Mouse (Mus musculus): ENCODE measurements around the gene Gm1123. TPM values are rescaled to one million over a fixed set of nuclear protein-coding genes. Genes with fewer than 3 reads are reported as not detected.

Gm1123 gene
- polyA plus RNA-seq, 1 experiment from 2014 or later: 0.13 TPM

- Histone ChIP-seq H3K27ac (replicated peaks) (no peak overlapping the region), H3K36me3 (no peaks in the 10 kb centered on the region), H3K4me2 (no peak overlapping the region), H3K4me1 (replicated peaks) (no peaks in the 10 kb centered on the region), H3K9ac (no peak overlapping the region), H3K27me3 (peaks cover 84% of the 10 kb centered on the region), H3K4me3 (no peak overlapping the region), H3K9me3 (no peaks in the 10 kb centered on the region)
- no peak for ATAC-seq (ENCODE audit: low FRiP score, low read depth)
- 5% methylated on average over 18 of the region's 18 CpGs for WGBS
Measured at GRCm38 (mm10) chr9:98963661-98964060, 71.9 kb downstream of the Gm1123 start.

GRCm38 (mm10) chr9:98962478-98963142 lies 72.9 kb downstream of the Gm1123 start:
- no peaks in the 10 kb centered on the region for H3K9me3 ChIP-seq
- under 1% methylated on average over 20 of the region's 20 CpGs for WGBS
- no peak for ATAC-seq (ENCODE audit: low FRiP score, low read depth)
- H3K36me3 ChIP-seq: no peaks in the 10 kb centered on the region
- no peak overlapping the region for H3K9ac ChIP-seq
- no peak overlapping the region for H3K4me2 ChIP-seq
- H3K4me3 ChIP-seq: no peak overlapping the region
- H3K4me1 ChIP-seq (replicated peaks): no peaks in the 10 kb centered on the region
- H3K27me3 ChIP-seq: peaks cover 84% of the 10 kb centered on the region
- no peak overlapping the region for H3K27ac ChIP-seq (replicated peaks)

- no peak for ATAC-seq (ENCODE audit: low FRiP score, low read depth)
- Histone ChIP-seq H3K4me3 (no peak overlapping the region), H3K4me1 (replicated peaks) (peaks cover 4% of the 10 kb centered on the region), H3K27ac (replicated peaks) (no peak overlapping the region), H3K9me3 (no peaks in the 10 kb centered on the region), H3K36me3 (no peaks in the 10 kb centered on the region), H3K4me2 (no peak overlapping the region), H3K9ac (no peak overlapping the region), H3K27me3 (peaks cover 79% of the 10 kb centered on the region)
- WGBS: 7% methylated on average over 22 of the region's 22 CpGs
Measured at GRCm38 (mm10) chr9:98961591-98962477, 73.7 kb downstream of the Gm1123 start.

GRCm38 (mm10) chr9:98960348-98960747 lies 75.2 kb downstream of the Gm1123 start:
- H3K27ac ChIP-seq (replicated peaks): no peak overlapping the region
- WGBS: 32% methylated on average over 3 of the region's 5 CpGs
- no peak for ATAC-seq (ENCODE audit: low FRiP score, low read depth)
- no peak overlapping the region for H3K9ac ChIP-seq
- H3K4me1 ChIP-seq (replicated peaks): peaks cover 19% of the 10 kb centered on the region
- H3K4me3 ChIP-seq: no peak overlapping the region
- no peaks in the 10 kb centered on the region for H3K9me3 ChIP-seq
- no peaks in the 10 kb centered on the region for H3K36me3 ChIP-seq
- peaks cover 70% of the 10 kb centered on the region for H3K27me3 ChIP-seq
- H3K4me2 ChIP-seq: no peak overlapping the region

- no peak overlapping the region for H3K9ac ChIP-seq
- H3K9me3 ChIP-seq: no peaks in the 10 kb centered on the region
- H3K4me3 ChIP-seq: no peak overlapping the region
- no peak overlapping the region for H3K27ac ChIP-seq (replicated peaks)
- no peak overlapping the region for H3K4me2 ChIP-seq
- peaks cover 24% of the 10 kb centered on the region for H3K4me1 ChIP-seq (replicated peaks)
- no peak for ATAC-seq (ENCODE audit: low FRiP score, low read depth)
- H3K27me3 ChIP-seq: peaks cover 70% of the 10 kb centered on the region
- WGBS: 32% methylated on average over 3 of the region's 3 CpGs
- no peaks in the 10 kb centered on the region for H3K36me3 ChIP-seq
Measured at GRCm38 (mm10) chr9:98959851-98960250, 75.7 kb downstream of the Gm1123 start.

GRCm38 (mm10) chr9:98958628-98959027 lies 76.9 kb downstream of the Gm1123 start:
- no peak for ATAC-seq (ENCODE audit: low FRiP score, low read depth)
- 3% methylated on average over 6 of the region's 6 CpGs for WGBS
- no peak overlapping the region for H3K4me2 ChIP-seq

GRCm38 (mm10) chr9:98957751-98958351 lies 77.7 kb downstream of the Gm1123 start:
- no peaks in the 10 kb centered on the region for H3K9me3 ChIP-seq
- peak overlapping the region; percentile 12; the same call in 1 of the 2 replicates for H3K4me3 ChIP-seq
- H3K27me3 ChIP-seq: peaks cover 67% of the 10 kb centered on the region
- H3K36me3 ChIP-seq: no peaks in the 10 kb centered on the region
- peak overlapping the region; percentile 5; the same call in 1 of the 2 replicates for H3K4me2 ChIP-seq
- peaks cover 27% of the 10 kb centered on the region for H3K4me1 ChIP-seq (replicated peaks)
- under 1% methylated on average over 23 of the region's 23 CpGs for WGBS
- H3K27ac ChIP-seq (replicated peaks): no peak overlapping the region
- H3K9ac ChIP-seq: no peak overlapping the region
- no peak for ATAC-seq (ENCODE audit: low FRiP score, low read depth)

More at GRCm38 (mm10) chr9:98958628-98959027, 76.9 kb downstream of the Gm1123 start:
- H3K9me3 ChIP-seq: no peaks in the 10 kb centered on the region
- no peak overlapping the region for H3K4me3 ChIP-seq
- no peak overlapping the region for H3K9ac ChIP-seq
- H3K36me3 ChIP-seq: no peaks in the 10 kb centered on the region
- H3K27me3 ChIP-seq: peaks cover 72% of the 10 kb centered on the region
- no peak overlapping the region for H3K27ac ChIP-seq (replicated peaks)
- peaks cover 27% of the 10 kb centered on the region for H3K4me1 ChIP-seq (replicated peaks)

Other genes starting within 250 kb of the Gm1123 start
- 0.18 and 0.47 TPM in 2 replicates for gene Prr23a1, start 193.2 kb downstream of the Gm1123 start, polyA plus RNA-seq (2015; fragmentation: Nextera tagmentation; extraction: Ambion mirVana)
- not detected in 2 replicates for gene Prr23a2, start 179.2 kb downstream of the Gm1123 start, polyA plus RNA-seq (2015; fragmentation: Nextera tagmentation; extraction: Ambion mirVana)
- gene Prr23a3, start 170.9 kb downstream of the Gm1123 start, polyA plus RNA-seq (2015; fragmentation: Nextera tagmentation; extraction: Ambion mirVana): 0.08 TPM in 1 of 2 replicates, not detected in the other
- not detected in 2 replicates for gene 7420426K07Rik, start 132.6 kb downstream of the Gm1123 start, polyA plus RNA-seq (2015; fragmentation: Nextera tagmentation; extraction: Ambion mirVana)
- 0.64 and 0.87 TPM in 2 replicates for gene Foxl2, start 80.4 kb downstream of the Gm1123 start, polyA plus RNA-seq (2015; fragmentation: Nextera tagmentation; extraction: Ambion mirVana)
- 108 and 112 TPM in 2 replicates for gene Faim, start 49.3 kb downstream of the Gm1123 start, polyA plus RNA-seq (2015; fragmentation: Nextera tagmentation; extraction: Ambion mirVana)
- 2.4 and 3.8 TPM in 2 replicates for gene Pik3cb, start 104.9 kb upstream of the Gm1123 start, polyA plus RNA-seq (2015; fragmentation: Nextera tagmentation; extraction: Ambion mirVana)
- gene Faiml, start 201.5 kb upstream of the Gm1123 start, polyA plus RNA-seq (2015; fragmentation: Nextera tagmentation; extraction: Ambion mirVana): not detected in 2 replicates
- 50.6 and 55.0 TPM in 2 replicates for gene Cep70, start 207.7 kb upstream of the Gm1123 start, polyA plus RNA-seq (2015; fragmentation: Nextera tagmentation; extraction: Ambion mirVana)

Data from hindbrain, embryonic 15.5 days (tissue).